Mouse (Mus musculus) heart, embryonic 14.5 days (tissue): ENCODE results near the gene Timp2. TPM values are rescaled to one million over a fixed set of nuclear protein-coding genes. Genes with fewer than 3 reads are reported as not detected.
A peak's percentile ranks its signal among the peaks of the same experiment; 100 is the strongest.
"Not testable (repeated sequence)": the region's sequence is repeated elsewhere in the genome, so short reads cannot be mapped to it uniquely, and the experiment has no call there.

Source experiments
- ATAC-seq: fragments of 200-750 bp; cut with Nextera tagmentation; 2 replicates; pipeline ENCODE4 v1.8.0; 2017; ENCODE audit warnings: low read depth, moderate TSS enrichment; ENCODE audit not compliant: insufficient number of reproducible peaks, insufficient read depth, low FRiP score
- H3K27ac ChIP-seq, 2 experiments: fragments of 200-500 bp in 1 of 2; fragments of 300-500 bp in 1 of 2; sonication (generic) in 1 of 2; replicated peaks in 1 of 2; 2 replicates each; pipeline ENCODE4 v1.5.1; 2012 to 2014; ENCODE audit warnings: low read depth in 2 of 2, low read length in 2 of 2, control low read depth in 1 of 2, mild to moderate bottlenecking in 1 of 2, mixed read lengths in 1 of 2; ENCODE audit not compliant: control insufficient read depth in 1 of 2, insufficient read depth in 1 of 2
- H3K27me3 ChIP-seq: fragments of 300-500 bp; sonication (generic); 2 replicates; pipeline ENCODE4 v1.6.1; 2014; ENCODE audit warnings: mild to moderate bottlenecking, low read length, control low read depth; ENCODE audit not compliant: control insufficient read depth, insufficient read depth
- H3K36me3 ChIP-seq: fragments of 300-500 bp; sonication (generic); 2 replicates; pipeline ENCODE4 v1.6.1; 2014; ENCODE audit warnings: mild to moderate bottlenecking, control low read depth, low read length, mixed read lengths; ENCODE audit not compliant: control insufficient read depth, insufficient read depth
- H3K4me1 ChIP-seq, 2 experiments: fragments of 200-500 bp in 1 of 2; fragments of 300-500 bp in 1 of 2; sonication (generic) in 1 of 2; 2 replicates each; pipeline ENCODE4 v1.6.1; 2012 to 2014; ENCODE audit warnings: low read length in 2 of 2, control low read depth in 1 of 2, mixed read lengths in 1 of 2; ENCODE audit not compliant: control insufficient read depth in 2 of 2, insufficient read depth in 2 of 2
- H3K4me2 ChIP-seq: fragments of 300-500 bp; sonication (generic); 2 replicates; pipeline ENCODE4 v1.6.1; 2014; ENCODE audit warnings: mild to moderate bottlenecking, low read length
- H3K4me3 ChIP-seq, 2 experiments: fragments of 200-500 bp in 1 of 2; fragments of 300-500 bp in 1 of 2; sonication (generic) in 1 of 2; 2 replicates each; pipeline ENCODE4 v1.5.1; 2012 to 2014; ENCODE audit warnings: low read length in 2 of 2, mild to moderate bottlenecking in 2 of 2, control low read depth in 1 of 2, low read depth in 1 of 2, moderate library complexity in 1 of 2; ENCODE audit not compliant: control insufficient read depth in 1 of 2, insufficient read depth in 1 of 2
- H3K9ac ChIP-seq: fragments of 300-500 bp; sonication (generic); 2 replicates; pipeline ENCODE4 v1.6.1; 2014; ENCODE audit warnings: mild to moderate bottlenecking, low read length
- H3K9me3 ChIP-seq: fragments of 300-500 bp; sonication (generic); 2 replicates; pipeline ENCODE4 v1.6.1; 2016; ENCODE audit warnings: low read length, control low read depth; ENCODE audit not compliant: control insufficient read depth
- WGBS: fragments of 180-500 bp; shearing (Covaris S2); extraction: QIAGEN DNeasy Blood & Tissue Kit; methylation state at CpG from one replicate; pipeline ENCODE4 v1.1.7; 2014; 5-methylcytosine and 5-hydroxymethylcytosine counted together
- polyA plus RNA-seq: library from polyadenylated mRNA; unstranded; fragments of >200 nt; fragmentation: Nextera tagmentation; extraction: Ambion mirVana; gene quantifications from 2 replicates; pipeline ENCODE4 v1.2.1, GENCODE M21; 2014

Timp2 gene
- polyA plus RNA-seq, 1 experiment from 2014 or later = 99.2 TPM

GRCm38 (mm10) chr11:118399891-118400565 lies 44.5 kb upstream of the Timp2 start:
- 0 out of 2 replicates have a peak overlapping the region, but pooled peaks have one; percentile 13 for H3K4me2 ChIP-seq
- H3K4me1 ChIP-seq = peaks cover 29 to 31% of the 10 kb centered on the region in 2 experiments
- peak overlapping the region; percentile 41; the same call in 1 of the 2 replicates for H3K9ac ChIP-seq
- H3K27ac ChIP-seq = peak overlapping the region; percentile 55 to 77
- H3K4me3 ChIP-seq = no peak overlapping the region
- whole genome bisulfite sequencing = 33% methylated on average over 5 of the region's 5 CpGs
- ATAC-seq = no peak
- no peaks in the 10 kb centered on the region for H3K9me3 ChIP-seq
- no peaks in the 10 kb centered on the region for H3K36me3 ChIP-seq
- H3K27me3 ChIP-seq = no peaks in the 10 kb centered on the region

- WGBS = 90% methylated on average over 26 of the region's 26 CpGs
- no peak overlapping the region for H3K4me2 ChIP-seq
- H3K27ac ChIP-seq = no peak overlapping the region
- H3K4me1 ChIP-seq = peaks cover 29 to 31% of the 10 kb centered on the region in 2 experiments
- H3K4me3 ChIP-seq = no peak overlapping the region
- H3K9ac ChIP-seq = no peak overlapping the region
- ATAC-seq = no peak
- no peaks in the 10 kb centered on the region for H3K9me3 ChIP-seq
- no peaks in the 10 kb centered on the region for H3K36me3 ChIP-seq
- no peaks in the 10 kb centered on the region for H3K27me3 ChIP-seq
These were observed 42.4 kb upstream of the Timp2 start for GRCm38 (mm10) chr11:118397806-118398530.

GRCm38 (mm10) chr11:118394538-118394937 lies 39.0 kb upstream of the Timp2 start:
- 61% methylated on average over 6 of the region's 6 CpGs for WGBS
- Histone ChIP-seq H3K4me3 (no peak overlapping the region), H3K9me3 (no peaks in the 10 kb centered on the region), H3K9ac (no peak overlapping the region), H3K27me3 (no peaks in the 10 kb centered on the region), H3K36me3 (no peaks in the 10 kb centered on the region), H3K4me1 (peaks cover 2 to 3% of the 10 kb centered on the region in 2 experiments; a peak in 3 of 4 replicates), H3K4me2 (no peak overlapping the region), H3K27ac (no peak overlapping the region)
- ATAC-seq = no peak

GRCm38 (mm10) chr11:118393991-118394390 lies 38.5 kb upstream of the Timp2 start:
- no peak for ATAC-seq
- Histone ChIP-seq H3K27me3 (no peaks in the 10 kb centered on the region), H3K4me2 (no peak overlapping the region), H3K9me3 (no peaks in the 10 kb centered on the region), H3K27ac (no peak overlapping the region), H3K36me3 (no peaks in the 10 kb centered on the region), H3K9ac (no peak overlapping the region), H3K4me1 (no peaks in the 10 kb centered on the region), H3K4me3 (no peak overlapping the region)
- WGBS = 59% methylated on average over 5 of the region's 5 CpGs

GRCm38 (mm10) chr11:118387816-118388215 lies 32.3 kb upstream of the Timp2 start:
- H3K9me3 ChIP-seq, H3K36me3 ChIP-seq, H3K4me1 ChIP-seq, H3K27me3 ChIP-seq, H3K4me3 ChIP-seq, H3K9ac ChIP-seq, H3K4me2 ChIP-seq, ATAC-seq, H3K27ac ChIP-seq: not testable (repeated sequence)
- WGBS = 90% methylated on average over 13 of the region's 13 CpGs

- no peak overlapping the region for H3K27ac ChIP-seq
- ATAC-seq = peak; percentile 50; the same call in 1 of the 2 replicates
- H3K9ac ChIP-seq = no peak overlapping the region
These were observed 23.9 kb upstream of the Timp2 start for GRCm38 (mm10) chr11:118379251-118380009.

GRCm38 (mm10) chr11:118378656-118379055 lies 23.1 kb upstream of the Timp2 start:
- Histone ChIP-seq H3K4me3 (no peak overlapping the region), H3K4me1 (peaks cover 3 to 9% of the 10 kb centered on the region in 2 experiments; a peak in 2 of 4 replicates), H3K9ac (no peak overlapping the region), H3K27ac (no peak overlapping the region), H3K9me3 (no peaks in the 10 kb centered on the region), H3K36me3 (no peaks in the 10 kb centered on the region), H3K4me2 (no peak overlapping the region), H3K27me3 (no peaks in the 10 kb centered on the region)
- WGBS = 77% methylated on average over 6 of the region's 6 CpGs
- ATAC-seq = no peak

More at GRCm38 (mm10) chr11:118379251-118380009, 23.9 kb upstream of the Timp2 start:
- H3K4me3 ChIP-seq = no peak overlapping the region
- WGBS = 36% methylated on average over 11 of the region's 11 CpGs
- no peaks in the 10 kb centered on the region for H3K9me3 ChIP-seq
- no peak overlapping the region for H3K4me2 ChIP-seq
- H3K4me1 ChIP-seq = peaks cover 3 to 9% of the 10 kb centered on the region in 2 experiments; a peak in 2 of 4 replicates
- no peaks in the 10 kb centered on the region for H3K36me3 ChIP-seq
- no peaks in the 10 kb centered on the region for H3K27me3 ChIP-seq
